Mouse (Mus musculus) effector memory CD4-positive, alpha-beta T cell, adult 7 months (primary cell): ENCODE measurements around the gene Zfp101. TPM values are rescaled to one million over a fixed set of nuclear protein-coding genes. Genes with fewer than 3 reads are reported as not detected.

Experiments used
- polyA plus RNA-seq: library from polyadenylated mRNA; unstranded; fragments of 100-300 nt; shearing (Covaris generic); gene quantifications from one replicate; pipeline ENCODE4 v1.2.1, GENCODE M21; 2017

Zfp101 gene
- polyA plus RNA-seq: 6.4 TPM

GRCm38 (mm10) chr17:33394182-33395034 is at the start of gene Zfp101:
Gene Zfp101, minus strand, starts transcription at chr17:33394641.

GRCm38 (mm10) chr17:33432019-33432946 is 37.8 kb upstream of the Zfp101 start, which contains the start of gene Actl9:
Gene Actl9, plus strand, starts transcription at chr17:33432896.

GRCm38 (mm10) chr17:33358411-33359384 is 35.7 kb downstream of the Zfp101 start, which contains the start of gene Zfp81:
Gene Zfp81, minus strand, starts transcription at chr17:33358878.

Other genes starting within 250 kb of the Zfp101 start
- gene Olfr55, start 226.2 kb downstream of the Zfp101 start, polyA plus RNA-seq: not detected
- not detected for gene Olfr239, start 203.3 kb downstream of the Zfp101 start, polyA plus RNA-seq
- gene Olfr1564, start 173.0 kb downstream of the Zfp101 start, polyA plus RNA-seq: not detected
- 8.4 TPM for gene Zfp955a, start 139.5 kb downstream of the Zfp101 start, polyA plus RNA-seq
- gene Olfr63, start 130.0 kb downstream of the Zfp101 start, polyA plus RNA-seq: not detected
- gene Zfp955b, start 105.1 kb downstream of the Zfp101 start, polyA plus RNA-seq: 3.2 TPM
- 7.6 TPM for gene Zfp81, start 35.8 kb downstream of the Zfp101 start, polyA plus RNA-seq
- not detected for gene Actl9, start 38.3 kb upstream of the Zfp101 start, polyA plus RNA-seq
- gene Adamts10, start 129.6 kb upstream of the Zfp101 start, polyA plus RNA-seq: 104 TPM
- gene Myo1f, start 161.1 kb upstream of the Zfp101 start, polyA plus RNA-seq: 198 TPM
- 32.3 TPM for gene Zfp414, start 234.4 kb upstream of the Zfp101 start, polyA plus RNA-seq
- 0.33 TPM for gene Pram1, start 243.4 kb upstream of the Zfp101 start, polyA plus RNA-seq